Mouse (Mus musculus): ENCODE measurements at regions not wholly inside any gene's neighbourhood (a gene's known extent, or its start where the extent isn't known, plus 50 kb on each side); places are given as distances from the start of the nearest gene placed in this dataset.

DNA sequence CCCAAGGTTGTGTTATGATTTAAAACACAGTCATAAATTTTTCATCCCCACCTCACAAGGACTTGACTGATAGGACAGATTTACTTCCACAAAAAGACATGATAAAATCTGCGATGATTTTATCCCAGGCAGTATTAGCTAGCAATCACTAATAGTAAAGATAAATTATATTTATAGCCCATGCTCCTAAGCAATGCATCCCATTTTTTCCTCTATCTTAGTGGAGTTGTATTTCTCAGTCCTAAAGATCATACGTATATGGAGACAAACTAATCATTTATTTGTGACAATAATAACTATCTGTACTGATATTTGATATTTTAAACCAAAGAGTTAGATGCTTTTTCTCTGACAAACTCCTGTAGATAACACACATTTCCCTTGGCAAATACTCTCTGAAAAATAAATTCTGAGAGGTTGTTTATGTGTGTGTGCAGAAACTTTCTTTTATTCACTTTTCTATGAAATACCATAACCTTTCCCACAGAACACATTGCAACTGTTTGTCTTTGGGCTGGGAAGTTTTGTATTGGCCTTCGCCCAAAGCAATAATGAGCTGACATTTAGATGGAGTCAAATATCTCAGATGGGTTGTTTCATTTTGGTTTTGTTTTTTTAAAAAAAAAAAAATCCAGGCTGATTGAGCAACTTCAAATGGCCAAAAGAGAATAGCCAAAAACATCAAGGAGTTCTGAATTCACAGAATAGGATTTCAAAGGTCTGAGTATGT is 355.5 kb upstream of the Lmcd1 start:
- Histone ChIP-seq H3K9ac (ENCODE audit: insufficient read depth, low read depth, low read length, poor library complexity, severe bottlenecking) (no peak overlapping the region), H3K4me3 (ENCODE audit: insufficient read depth in 1 of 2, low read depth in 1 of 2, low read length in 2 of 2, poor library complexity in 1 of 2, severe bottlenecking in 1 of 2) (no peak overlapping the region), H3K4me1 (ENCODE audit: control insufficient read depth in 2 of 2, insufficient read depth in 2 of 2, low read length in 2 of 2, poor library complexity in 1 of 2) (no peaks in the 10 kb centered on the region), H3K27ac (ENCODE audit: insufficient read depth, low read depth, low read length, poor library complexity, severe bottlenecking) (no peak overlapping the region), H3K36me3 (ENCODE audit: control insufficient read depth, insufficient read depth, low read length, poor library complexity, severe bottlenecking) (no peaks in the 10 kb centered on the region), H3K9me3 (ENCODE audit: control insufficient read depth, insufficient read depth, low read depth, low read length) (no peaks in the 10 kb centered on the region)
- TF ChIP-seq MAFK (IDR thresholded peaks at IDR 0.05; ENCODE audit: insufficient read depth, low read depth, low read length) (no peak), ZC3H11A (IDR thresholded peaks at IDR 0.05; ENCODE audit: borderline replicate concordance, low read depth, low read length) (no peak), HCFC1 (IDR thresholded peaks at IDR 0.05; ENCODE audit: borderline replicate concordance, insufficient read depth, low read length) (no peak), ZNF384 (IDR thresholded peaks at IDR 0.05; ENCODE audit: low read depth, low read length) (no peak), CHD2 (IDR thresholded peaks at IDR 0.05; ENCODE audit: low read depth, low read length) (no peak)
- DNase-seq (ENCODE audit: low read depth, low spot score) = no peak
- in situ Hi-C loops (cut with MboI; ENCODE audit: low sequenced_read_pairs in 2 of 2, unreplicated experiment in 2 of 2) = no loop called here

DNA sequence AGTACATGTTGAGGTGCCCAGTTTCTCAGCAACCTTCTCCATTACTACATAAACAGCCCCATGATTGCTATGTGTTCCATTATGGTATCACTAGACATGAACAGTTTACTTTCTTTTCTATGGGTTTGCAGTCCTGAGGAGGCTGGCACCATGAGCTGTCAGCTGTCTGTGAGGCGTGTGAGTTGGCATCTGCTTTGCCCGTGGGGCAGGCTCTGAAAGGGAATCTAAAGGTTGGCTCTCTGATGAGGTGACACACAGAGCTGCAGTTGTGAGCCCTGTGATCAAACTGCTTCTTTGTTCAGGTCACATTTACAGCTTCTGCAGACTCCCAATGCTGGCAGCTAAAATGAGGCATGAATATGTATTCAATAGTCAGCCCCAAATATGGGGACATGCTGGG is 341.0 kb upstream of the Lmcd1 start:
- Histone ChIP-seq H3K4me1 (ENCODE audit: control insufficient read depth in 2 of 2, insufficient read depth in 2 of 2, low read length in 2 of 2, poor library complexity in 1 of 2) (no peaks in the 10 kb centered on the region), H3K9ac (ENCODE audit: insufficient read depth, low read depth, low read length, poor library complexity, severe bottlenecking) (no peak overlapping the region), H3K4me3 (ENCODE audit: insufficient read depth in 1 of 2, low read depth in 1 of 2, low read length in 2 of 2, poor library complexity in 1 of 2, severe bottlenecking in 1 of 2) (no peak overlapping the region), H3K27ac (ENCODE audit: insufficient read depth, low read depth, low read length, poor library complexity, severe bottlenecking) (no peak overlapping the region), H3K9me3 (ENCODE audit: control insufficient read depth, insufficient read depth, low read depth, low read length) (no peaks in the 10 kb centered on the region), H3K36me3 (ENCODE audit: control insufficient read depth, insufficient read depth, low read length, poor library complexity, severe bottlenecking) (no peaks in the 10 kb centered on the region)
- in situ Hi-C loops (cut with MboI; ENCODE audit: low sequenced_read_pairs in 2 of 2, unreplicated experiment in 2 of 2) = no loop called here
- TF ChIP-seq MAFK (IDR thresholded peaks at IDR 0.05; ENCODE audit: insufficient read depth, low read depth, low read length) (no peak), HCFC1 (IDR thresholded peaks at IDR 0.05; ENCODE audit: borderline replicate concordance, insufficient read depth, low read length) (no peak), ZC3H11A (IDR thresholded peaks at IDR 0.05; ENCODE audit: borderline replicate concordance, low read depth, low read length) (no peak), ZNF384 (IDR thresholded peaks at IDR 0.05; ENCODE audit: low read depth, low read length) (no peak), CHD2 (IDR thresholded peaks at IDR 0.05; ENCODE audit: low read depth, low read length) (no peak)
- DNase-seq (ENCODE audit: low read depth, low spot score) = no peak

DNA sequence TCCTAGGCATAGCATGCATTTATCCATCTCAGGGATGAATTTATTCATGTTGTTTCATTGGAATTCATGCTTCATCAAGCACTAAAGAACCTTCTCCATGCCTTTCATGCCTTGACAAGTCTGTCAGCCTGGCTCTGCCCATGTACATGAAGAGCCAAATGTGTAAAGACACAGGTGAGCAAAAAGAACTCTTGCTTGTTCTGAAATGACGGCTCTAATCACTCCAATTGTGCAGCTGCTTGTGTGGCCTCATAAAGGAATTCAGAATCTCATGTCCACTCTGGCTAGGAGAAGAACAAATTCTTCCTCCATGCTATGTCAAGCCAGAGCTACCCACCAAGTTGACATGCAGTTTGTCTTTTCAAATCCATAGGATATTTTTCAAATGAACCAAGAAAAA is 319.2 kb upstream of the Lmcd1 start:
- Histone ChIP-seq H3K4me1 (ENCODE audit: control insufficient read depth in 2 of 2, insufficient read depth in 2 of 2, low read length in 2 of 2, poor library complexity in 1 of 2) (no peaks in the 10 kb centered on the region), H3K9ac (ENCODE audit: insufficient read depth, low read depth, low read length, poor library complexity, severe bottlenecking) (no peak overlapping the region), H3K36me3 (ENCODE audit: control insufficient read depth, insufficient read depth, low read length, poor library complexity, severe bottlenecking) (no peaks in the 10 kb centered on the region), H3K27ac (ENCODE audit: insufficient read depth, low read depth, low read length, poor library complexity, severe bottlenecking) (no peak overlapping the region), H3K9me3 (ENCODE audit: control insufficient read depth, insufficient read depth, low read depth, low read length) (no peaks in the 10 kb centered on the region), H3K4me3 (ENCODE audit: insufficient read depth in 1 of 2, low read depth in 1 of 2, low read length in 2 of 2, poor library complexity in 1 of 2, severe bottlenecking in 1 of 2) (no peak overlapping the region)
- no peak for DNase-seq (ENCODE audit: low read depth, low spot score)
- no peak for TF ChIP-seq CHD2 (IDR thresholded peaks at IDR 0.05; ENCODE audit: low read depth, low read length)
- no peak for TF ChIP-seq ZNF384 (IDR thresholded peaks at IDR 0.05; ENCODE audit: low read depth, low read length)
- no peak for TF ChIP-seq HCFC1 (IDR thresholded peaks at IDR 0.05; ENCODE audit: borderline replicate concordance, insufficient read depth, low read length)
- no peak for TF ChIP-seq ZC3H11A (IDR thresholded peaks at IDR 0.05; ENCODE audit: borderline replicate concordance, low read depth, low read length)
- no peak for TF ChIP-seq MAFK (IDR thresholded peaks at IDR 0.05; ENCODE audit: insufficient read depth, low read depth, low read length)
- in situ Hi-C loops (cut with MboI; ENCODE audit: low sequenced_read_pairs in 2 of 2, unreplicated experiment in 2 of 2) = no loop called here

DNA sequence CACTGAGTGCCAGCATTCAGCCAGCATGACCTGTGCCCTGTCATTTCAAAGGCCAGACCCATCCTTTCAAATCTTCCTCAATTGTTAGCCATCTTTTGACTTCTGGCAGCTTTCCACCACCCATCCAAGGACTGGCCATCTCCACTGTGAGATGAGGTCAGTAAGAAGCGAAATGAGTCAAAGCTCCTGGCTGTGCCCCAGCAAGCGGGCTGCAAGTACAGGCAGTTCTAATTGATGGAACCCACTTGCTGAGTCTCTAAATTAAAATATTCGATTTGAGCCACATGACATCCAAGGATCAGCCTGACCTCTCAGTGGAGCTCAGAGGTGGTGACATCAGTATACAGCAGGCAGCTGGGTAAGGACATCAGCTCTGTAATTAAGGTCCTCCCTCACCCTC is 307.8 kb upstream of the Lmcd1 start:
- no peaks in the 10 kb centered on the region for H3K4me1 ChIP-seq (ENCODE audit: control insufficient read depth in 2 of 2, insufficient read depth in 2 of 2, low read length in 2 of 2, poor library complexity in 1 of 2)
- no peaks in the 10 kb centered on the region for H3K9me3 ChIP-seq (ENCODE audit: control insufficient read depth, insufficient read depth, low read depth, low read length)
- DNase-seq (ENCODE audit: low read depth, low spot score) = no peak
- H3K27ac ChIP-seq (ENCODE audit: insufficient read depth, low read depth, low read length, poor library complexity, severe bottlenecking) = no peak overlapping the region
- H3K9ac ChIP-seq (ENCODE audit: insufficient read depth, low read depth, low read length, poor library complexity, severe bottlenecking) = no peak overlapping the region
- in situ Hi-C loops (cut with MboI; ENCODE audit: low sequenced_read_pairs in 2 of 2, unreplicated experiment in 2 of 2) = no loop called here
- TF ChIP-seq ZC3H11A (IDR thresholded peaks at IDR 0.05; ENCODE audit: borderline replicate concordance, low read depth, low read length) (no peak), HCFC1 (IDR thresholded peaks at IDR 0.05; ENCODE audit: borderline replicate concordance, insufficient read depth, low read length) (no peak), ZNF384 (IDR thresholded peaks at IDR 0.05; ENCODE audit: low read depth, low read length) (no peak), CHD2 (IDR thresholded peaks at IDR 0.05; ENCODE audit: low read depth, low read length) (no peak), MAFK (IDR thresholded peaks at IDR 0.05; ENCODE audit: insufficient read depth, low read depth, low read length) (no peak)
- H3K36me3 ChIP-seq (ENCODE audit: control insufficient read depth, insufficient read depth, low read length, poor library complexity, severe bottlenecking) = no peaks in the 10 kb centered on the region
- H3K4me3 ChIP-seq (ENCODE audit: insufficient read depth in 1 of 2, low read depth in 1 of 2, low read length in 2 of 2, poor library complexity in 1 of 2, severe bottlenecking in 1 of 2) = no peak overlapping the region

Data from ES-E14 (cell line).